Mouse (Mus musculus): ENCODE data around the gene Ccdc61. TPM values are rescaled to one million over a fixed set of nuclear protein-coding genes. Genes with fewer than 3 reads are reported as not detected.
"Not testable (repeated sequence)": the region's sequence is repeated elsewhere in the genome, so short reads cannot be mapped to it uniquely, and the experiment has no call there.

Ccdc61 gene
- polyA plus RNA-seq, 1 experiment from 2014 or later: 31.7 TPM

- no peak for DNase-seq (ENCODE audit: low spot score)
Measured at GRCm38 (mm10) chr7:18916254-18916653, 6.0 kb upstream of the Ccdc61 start.

GRCm38 (mm10) chr7:18909797-18910196 is 418 bp downstream of the Ccdc61 start:
- DNase-seq (ENCODE audit: low spot score): no peak

GRCm38 (mm10) chr7:18904971-18905370 is 5.2 kb downstream of the Ccdc61 start:
- no peak for DNase-seq (ENCODE audit: low spot score)

GRCm38 (mm10) chr7:18902486-18902885 is 7.7 kb downstream of the Ccdc61 start:
- no peak for DNase-seq (ENCODE audit: low spot score)

GRCm38 (mm10) chr7:18900513-18900912 is 9.7 kb downstream of the Ccdc61 start:
- DNase-seq (ENCODE audit: low spot score): no peak

GRCm38 (mm10) chr7:18896536-18896935 is 13.7 kb downstream of the Ccdc61 start:
- DNase-seq (ENCODE audit: low spot score): no peak

GRCm38 (mm10) chr7:18893651-18894430 is 16.4 kb downstream of the Ccdc61 start:
- peak; percentile 41 for DNase-seq (ENCODE audit: low spot score)

GRCm38 (mm10) chr7:18893009-18893408 is 17.2 kb downstream of the Ccdc61 start:
- DNase-seq (ENCODE audit: low spot score): no peak

- peak; percentile 77 for DNase-seq (ENCODE audit: low spot score)
Measured at GRCm38 (mm10) chr7:18891872-18892599, 18.2 kb downstream of the Ccdc61 start.

- no peak for DNase-seq (ENCODE audit: low spot score)
Measured at GRCm38 (mm10) chr7:18890848-18891247, 19.4 kb downstream of the Ccdc61 start.

- DNase-seq (ENCODE audit: low spot score): no peak
Measured at GRCm38 (mm10) chr7:18886963-18887362, 23.3 kb downstream of the Ccdc61 start.

GRCm38 (mm10) chr7:18884745-18885422 is 25.3 kb downstream of the Ccdc61 start:
- no peak for DNase-seq (ENCODE audit: low spot score)

- no peak for DNase-seq (ENCODE audit: low spot score)
Measured at GRCm38 (mm10) chr7:18883991-18884744, 26.0 kb downstream of the Ccdc61 start.

GRCm38 (mm10) chr7:18878691-18879090 is 31.5 kb downstream of the Ccdc61 start:
- DNase-seq (ENCODE audit: low spot score): no peak

- DNase-seq (ENCODE audit: low spot score): no peak
Measured at GRCm38 (mm10) chr7:18875372-18875771, 34.8 kb downstream of the Ccdc61 start.

- DNase-seq (ENCODE audit: low spot score): peak; percentile 86
Measured at GRCm38 (mm10) chr7:18873253-18873652, 37.0 kb downstream of the Ccdc61 start.

- no peak for DNase-seq (ENCODE audit: low spot score)
Measured at GRCm38 (mm10) chr7:18872816-18873215, 37.4 kb downstream of the Ccdc61 start.

- no peak for DNase-seq (ENCODE audit: low spot score)
Measured at GRCm38 (mm10) chr7:18872014-18872802, 38.0 kb downstream of the Ccdc61 start.

- not testable (repeated sequence) for DNase-seq (ENCODE audit: low spot score)
Measured at GRCm38 (mm10) chr7:18871031-18871430, 39.2 kb downstream of the Ccdc61 start, which contains the start of gene Pglyrp1. Gene Pglyrp1, plus strand, starts transcription at chr7:18871331.

GRCm38 (mm10) chr7:18868491-18868890 is 41.7 kb downstream of the Ccdc61 start:
- no peak for DNase-seq (ENCODE audit: low spot score)
